Mouse (Mus musculus) lung, adult 2 months (tissue): ENCODE measurements around the gene R3hdm2. TPM values are rescaled to one million over a fixed set of nuclear protein-coding genes. Genes with fewer than 3 reads are reported as not detected.

Experiments used
- DNase-seq: peaks from one replicate; pipeline ENCODE4 v3.0.0; 2022
- H3K4me1 ChIP-seq: fragments of 200-500 bp; 2 replicates; pipeline ENCODE4 v1.6.1; 2011; ENCODE audit warnings: low read length; ENCODE audit not compliant: control insufficient read depth, insufficient read depth
- H3K4me3 ChIP-seq: fragments of 200-500 bp; replicated peaks from 2 replicates; pipeline ENCODE3; 2011; ENCODE audit warnings: low read depth, mild to moderate bottlenecking, control low read depth, low read length; ENCODE audit errors: extremely low read depth
- CTCF ChIP-seq: fragments of 200-500 bp; IDR thresholded peaks from 2 replicates; pipeline ENCODE4 v1.5.1; 2011; ENCODE audit warnings: mild to moderate bottlenecking, low read length, control low read depth; ENCODE audit not compliant: insufficient read depth
- POLR2A ChIP-seq: fragments of 200-500 bp; IDR thresholded peaks from 2 replicates; pipeline ENCODE4 v1.6.1; 2011; ENCODE audit warnings: low read depth, mild to moderate bottlenecking, control low read depth, low read length, borderline replicate concordance; ENCODE audit errors: extremely low read depth
- WGBS: fragments of 180-500 bp; shearing (Covaris S2); methylation state at CpG from one replicate; pipeline ENCODE4 v1.1.7; 2018; 5-methylcytosine and 5-hydroxymethylcytosine counted together
- polyA plus RNA-seq: library from polyadenylated mRNA; depleted of rRNA; stranded (reverse); fragments of >200 nt; gene quantifications from 2 replicates; pipeline ENCODE4 v1.2.3, GENCODE M21; 2012

The R3hdm2 gene
- polyA plus RNA-seq, 1 experiment = 129 TPM

- WGBS = 5% methylated on average over 16 of the region's 16 CpGs
Measured at GRCm38 (mm10) chr10:127513501-127514091, 133.5 kb downstream of the R3hdm2 start.

DNA sequence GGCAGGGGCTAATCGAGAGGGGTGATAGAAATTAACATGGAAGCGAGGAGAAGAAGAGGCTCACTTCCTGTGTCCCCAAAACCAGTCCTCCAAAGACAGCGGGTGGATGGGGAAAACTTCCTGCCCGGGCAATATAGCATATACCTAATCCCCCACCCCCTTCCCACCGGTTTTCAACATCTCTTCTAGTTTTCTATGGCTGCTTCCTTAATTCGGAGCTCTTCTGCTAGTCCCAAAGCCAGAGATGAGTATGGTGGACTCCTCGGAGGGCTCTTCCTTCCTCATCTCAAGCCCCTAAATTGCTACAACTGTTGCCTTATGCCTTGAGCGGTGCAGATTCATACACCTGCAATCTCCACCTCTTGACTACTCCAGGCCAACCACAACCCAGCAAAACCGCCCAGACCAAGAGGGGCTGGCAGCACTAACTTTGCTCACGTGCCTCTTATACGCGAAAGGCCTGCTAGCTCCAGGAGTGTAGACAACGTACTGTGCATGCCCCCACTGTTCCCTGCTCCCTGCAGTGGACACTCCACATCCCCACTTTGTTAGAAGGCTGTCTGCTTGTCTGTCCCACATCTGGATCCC is 134.1 kb downstream of the R3hdm2 start:
- 27% methylated on average over 13 of the region's 13 CpGs for WGBS
- no peak overlapping the region for H3K4me3 ChIP-seq
- DNase-seq = no peak

More at GRCm38 (mm10) chr10:127513501-127514091, 133.5 kb downstream of the R3hdm2 start:
- Histone ChIP-seq H3K4me1 (peaks cover 5% of the 10 kb centered on the region), H3K4me3 (no peak overlapping the region)
- TF ChIP-seq POLR2A = no peak
- no peak for TF ChIP-seq CTCF
- no peak for DNase-seq

DNA sequence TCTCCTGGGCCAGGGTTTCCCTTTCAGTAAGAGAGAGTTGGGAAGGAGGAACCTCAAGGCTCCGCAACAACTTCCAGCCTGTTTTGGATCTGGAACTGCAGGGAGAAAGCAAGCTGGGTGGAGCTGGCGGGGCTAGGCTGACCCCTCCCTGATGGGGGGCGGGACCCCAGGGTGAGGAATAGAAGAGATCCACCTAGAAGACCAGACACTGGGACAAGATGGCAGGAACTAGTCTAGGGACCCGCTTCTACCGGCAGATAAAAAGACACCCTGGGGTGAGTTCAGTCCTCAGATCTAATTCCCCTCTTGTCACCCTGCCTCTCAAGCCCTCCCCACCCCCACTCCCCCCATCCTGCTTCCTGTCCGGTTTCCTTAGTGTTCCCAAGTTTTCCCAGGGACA is 134.6 kb downstream of the R3hdm2 start, which contains the start of gene Ndufa4l2:
TSS of gene Ndufa4l2 (plus strand) at position 204 of the 400 bp plus-strand sequence.
- 22% methylated on average over 6 of the region's 6 CpGs for WGBS
- H3K4me1 ChIP-seq = peaks cover 5% of the 10 kb centered on the region

More for the DNA sequence above, 134.1 kb downstream of the R3hdm2 start:
- peaks cover 5% of the 10 kb centered on the region for H3K4me1 ChIP-seq
- TF ChIP-seq POLR2A (no peak), CTCF (no peak)

DNA sequence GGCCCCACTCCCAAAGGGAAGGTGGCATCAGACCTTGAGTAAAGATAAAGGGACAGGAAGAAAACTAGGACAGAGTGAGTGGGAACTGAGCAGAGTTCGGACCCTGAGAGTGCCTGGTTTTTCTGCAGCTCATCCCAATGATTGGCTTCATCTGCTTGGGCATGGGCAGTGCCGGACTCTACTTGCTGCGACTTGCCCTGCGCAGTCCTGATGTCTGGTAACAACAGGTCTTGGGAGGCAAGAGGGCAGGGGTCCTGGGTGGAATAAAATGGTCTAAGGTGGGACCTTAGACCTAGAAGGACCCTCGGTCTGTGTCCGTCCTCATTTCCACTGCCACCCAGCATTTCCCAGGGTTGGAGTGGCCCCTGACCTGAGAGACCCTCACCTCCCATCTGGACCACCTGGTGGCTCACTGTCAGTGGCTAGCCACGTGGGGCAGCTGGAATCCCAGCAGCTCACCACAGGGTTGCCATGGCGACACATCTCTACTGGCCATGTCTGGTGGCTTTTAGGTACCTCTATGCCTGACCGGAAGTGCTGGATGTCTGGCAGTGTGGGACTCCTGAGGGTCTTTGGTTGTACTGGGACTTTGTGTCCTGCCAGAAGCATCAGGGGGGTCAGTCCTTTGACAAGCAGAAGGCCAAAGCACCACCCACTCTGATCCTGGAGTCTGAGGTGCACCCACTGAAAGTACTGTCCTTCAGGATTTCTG is 135.3 kb downstream of the R3hdm2 start:
- Histone ChIP-seq H3K4me3 (peak overlapping the region; percentile 48), H3K4me1 (peaks cover 5% of the 10 kb centered on the region)
- 45% methylated on average over 9 of the region's 9 CpGs for WGBS
- TF ChIP-seq CTCF (no peak), POLR2A (no peak)
- DNase-seq = no peak

More for the DNA sequence above, 134.6 kb downstream of the R3hdm2 start, which contains the start of gene Ndufa4l2:
- peak within 1 kb of the TSS; percentile 48 for H3K4me3 ChIP-seq
- TF ChIP-seq POLR2A (no peak), CTCF (no peak)
- DNase-seq = no peak

GRCm38 (mm10) chr10:127515983-127516459 is 135.9 kb downstream of the R3hdm2 start:
- TF ChIP-seq POLR2A = no peak
- TF ChIP-seq CTCF = no peak
- no peak overlapping the region for H3K4me3 ChIP-seq
- H3K4me1 ChIP-seq = peaks cover 5% of the 10 kb centered on the region
- DNase-seq = no peak
- WGBS = 50% methylated on average over 8 of the region's 8 CpGs

DNA sequence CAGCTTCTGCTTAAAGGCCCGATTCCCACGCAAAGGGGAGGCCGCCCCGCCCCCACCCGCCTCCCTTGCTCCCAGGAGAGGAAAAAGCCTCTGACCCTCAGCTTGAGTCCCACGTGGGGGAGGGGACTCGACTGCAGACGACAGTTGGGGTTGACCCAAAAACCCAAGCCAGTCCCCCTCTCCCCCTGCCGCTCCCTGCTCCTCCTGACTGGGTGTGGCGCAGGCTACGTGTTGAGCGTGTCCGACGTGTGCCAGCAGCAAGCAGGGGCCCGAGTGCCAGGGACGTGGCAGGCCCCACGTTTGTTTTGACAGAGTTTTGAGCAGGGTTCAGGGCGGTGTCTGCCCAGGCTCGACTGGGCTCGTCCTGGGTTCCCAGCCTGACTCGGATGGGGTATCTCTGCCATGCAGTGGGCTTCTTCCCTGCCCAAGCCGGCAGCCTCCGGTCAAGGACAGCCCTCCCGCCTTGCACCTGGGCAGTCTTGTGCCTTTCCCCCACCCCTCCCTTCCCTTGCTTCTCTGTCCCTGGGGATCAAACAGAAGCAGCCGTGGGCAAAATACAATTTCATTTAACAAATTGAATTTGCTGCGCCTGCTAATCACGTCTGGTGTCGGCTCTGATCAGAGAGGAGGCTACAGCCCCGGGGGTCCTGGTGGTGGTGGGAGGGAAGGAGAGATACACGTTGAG is 136.6 kb downstream of the R3hdm2 start:
- TF ChIP-seq POLR2A (no peak), CTCF (no peak)
- WGBS = 28% methylated on average over 30 of the region's 30 CpGs
- peaks cover 5% of the 10 kb centered on the region for H3K4me1 ChIP-seq
- DNase-seq = no peak
- H3K4me3 ChIP-seq = no peak overlapping the region

DNA sequence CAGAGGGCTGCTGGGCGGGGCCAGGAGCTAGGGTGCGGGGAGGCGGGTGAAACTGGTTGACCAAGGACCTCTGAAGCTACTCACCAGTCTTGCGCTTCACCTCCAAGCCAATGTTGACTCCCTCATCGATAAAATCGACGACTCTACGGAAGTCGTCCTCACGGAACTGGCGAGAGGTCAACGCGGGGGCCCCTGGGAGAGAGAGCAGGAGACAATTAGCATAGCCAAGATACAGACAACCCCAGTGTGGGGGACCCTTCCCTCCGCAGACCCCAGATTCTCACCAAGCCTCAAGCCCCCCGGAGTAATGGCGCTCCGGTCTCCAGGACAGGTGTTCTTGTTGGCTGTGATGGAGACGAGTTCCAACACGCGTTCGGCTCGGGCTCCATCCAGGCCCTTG is 137.8 kb downstream of the R3hdm2 start:
- H3K4me1 ChIP-seq = peaks cover 3% of the 10 kb centered on the region
- TF ChIP-seq POLR2A (no peak), CTCF (no peak)
- DNase-seq = no peak
- H3K4me3 ChIP-seq = no peak overlapping the region
- WGBS = 92% methylated on average over 22 of the region's 22 CpGs

DNA sequence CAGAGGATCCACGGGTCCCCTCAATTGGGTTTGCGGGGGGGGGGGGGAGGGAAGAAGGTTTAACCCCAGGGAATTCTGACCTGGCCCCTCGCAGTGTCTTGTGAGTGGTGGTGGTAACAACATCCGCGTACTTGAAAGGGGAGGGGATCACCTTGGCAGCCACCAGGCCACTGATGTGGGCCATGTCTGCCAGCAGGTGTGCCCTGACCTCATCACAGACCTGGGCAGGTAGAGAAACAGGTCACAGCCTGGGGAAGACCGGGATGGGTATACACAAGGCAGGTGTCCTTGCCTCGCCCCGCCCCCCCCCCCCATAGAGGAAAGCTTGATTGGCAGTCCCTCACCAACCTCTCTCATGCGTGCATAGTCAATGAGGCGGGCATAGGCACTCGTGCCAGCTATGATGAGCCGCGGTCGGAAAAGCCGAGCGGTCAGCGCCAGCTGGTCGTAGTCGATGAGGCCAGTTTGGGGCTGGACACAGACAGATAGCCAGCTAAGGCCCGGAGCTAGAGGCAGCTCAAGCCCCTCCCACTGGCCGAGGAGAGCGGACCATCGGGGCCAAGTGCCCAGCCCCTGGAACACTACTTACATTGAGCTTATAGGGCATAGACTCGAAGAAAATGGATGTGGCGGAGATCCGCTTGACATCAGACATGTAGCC is 139.0 kb downstream of the R3hdm2 start:
- WGBS = 94% methylated on average over 26 of the region's 26 CpGs
- Histone ChIP-seq H3K4me3 (no peak overlapping the region), H3K4me1 (peaks cover 3% of the 10 kb centered on the region)
- DNase-seq = no peak
- TF ChIP-seq CTCF (no peak), POLR2A (no peak)
